Mouse (Mus musculus) layer of hippocampus, postnatal 25 days (tissue): ENCODE data around the gene Baiap2l1. TPM values are rescaled to one million over a fixed set of nuclear protein-coding genes. Genes with fewer than 3 reads are reported as not detected.

Source experiments
- DNase-seq, 2 experiments: peaks; one replicate each; pipeline ENCODE4 v3.0.0; 2022; ENCODE audit warnings: mixed read lengths in 2 of 2, low spot score in 1 of 2; ENCODE audit errors: extremely low spot score in 1 of 2
- total RNA-seq, 2 experiments: library from RNA; stranded (reverse); gene quantifications; 2 replicates each; pipeline ENCODE4 v1.2.3; 2021

Baiap2l1 gene
- total RNA-seq, 2 experiments from 2014 or later: 0.42 to 0.49 TPM

GRCm38 (mm10) chr5:144261309-144261708 lies 96.6 kb downstream of the Baiap2l1 start:
- DNase-seq: no peak

- no peak for DNase-seq
These were observed 97.4 kb downstream of the Baiap2l1 start for GRCm38 (mm10) chr5:144260464-144260863.

- no peak for DNase-seq
These were observed 98.7 kb downstream of the Baiap2l1 start for GRCm38 (mm10) chr5:144259228-144259627.

GRCm38 (mm10) chr5:144258687-144259086 lies 99.2 kb downstream of the Baiap2l1 start:
- no peak for DNase-seq

- no peak for DNase-seq
These were observed 99.7 kb downstream of the Baiap2l1 start for GRCm38 (mm10) chr5:144258131-144258611.

- no peak for DNase-seq
These were observed 100.3 kb downstream of the Baiap2l1 start for GRCm38 (mm10) chr5:144257451-144258110.

- DNase-seq: no peak
These were observed 101.0 kb downstream of the Baiap2l1 start for GRCm38 (mm10) chr5:144256888-144257287.

- DNase-seq: no peak
These were observed 101.4 kb downstream of the Baiap2l1 start for GRCm38 (mm10) chr5:144256541-144256870.

- DNase-seq: peak in 1 of 2 experiments; percentile 42
These were observed 102.0 kb downstream of the Baiap2l1 start for GRCm38 (mm10) chr5:144255632-144256540.

GRCm38 (mm10) chr5:144254811-144255631 lies 102.9 kb downstream of the Baiap2l1 start:
- DNase-seq: peak; percentile 58

- no peak for DNase-seq
These were observed 103.6 kb downstream of the Baiap2l1 start for GRCm38 (mm10) chr5:144254122-144254810.

GRCm38 (mm10) chr5:144253212-144253611 lies 104.7 kb downstream of the Baiap2l1 start:
- DNase-seq: no peak

GRCm38 (mm10) chr5:144251876-144252577 lies 105.9 kb downstream of the Baiap2l1 start:
- DNase-seq: no peak

- DNase-seq: no peak
These were observed 108.0 kb downstream of the Baiap2l1 start for GRCm38 (mm10) chr5:144249871-144250270.

- no peak for DNase-seq
These were observed 109.9 kb downstream of the Baiap2l1 start for GRCm38 (mm10) chr5:144247906-144248585.

- no peak for DNase-seq
These were observed 110.6 kb downstream of the Baiap2l1 start for GRCm38 (mm10) chr5:144247307-144247706.

- DNase-seq: no peak
These were observed 111.2 kb downstream of the Baiap2l1 start for GRCm38 (mm10) chr5:144246669-144247068.

- no peak for DNase-seq
These were observed 112.3 kb downstream of the Baiap2l1 start for GRCm38 (mm10) chr5:144245592-144245991.
